Mouse (Mus musculus): ENCODE measurements around the gene Tm6sf1.

GRCm38 (mm10) chr7:81899361-81899760 lies 40.6 kb downstream of the Tm6sf1 start:
- TF ChIP-seq POLR2A (IDR thresholded peaks at IDR 0.05; ENCODE audit: borderline replicate concordance, extremely low read depth, insufficient read depth, insufficient read length, poor library complexity, severe bottlenecking), result no peak
- no peak for TF ChIP-seq CTCF (IDR thresholded peaks at IDR 0.05; ENCODE audit: borderline replicate concordance, extremely low read depth, insufficient read depth, insufficient read length)

Data from brain, embryonic 14.5 days (tissue).